Mouse (Mus musculus) forebrain, embryonic 12.5 days (tissue): ENCODE data around the gene Hdac9. TPM values are rescaled to one million over a fixed set of nuclear protein-coding genes. Genes with fewer than 3 reads are reported as not detected.

Experiments
- ATAC-seq: fragments of 200-750 bp; cut with Nextera tagmentation; 2 replicates; pipeline ENCODE4 v1.8.0; 2017; ENCODE audit warnings: moderate TSS enrichment; ENCODE audit not compliant: low FRiP score
- H3K27ac ChIP-seq: fragments of 300-500 bp; sonication (generic); 2 replicates; pipeline ENCODE4 v1.5.1; 2016; ENCODE audit warnings: mild to moderate bottlenecking
- H3K27me3 ChIP-seq: fragments of 300-500 bp; sonication (generic); 2 replicates; pipeline ENCODE4 v1.6.1; 2016; ENCODE audit warnings: mild to moderate bottlenecking
- H3K36me3 ChIP-seq: fragments of 300-500 bp; sonication (generic); replicated peaks from 2 replicates; pipeline ENCODE4 v1.6.1; 2016; ENCODE audit warnings: mild to moderate bottlenecking
- H3K4me1 ChIP-seq: fragments of 300-500 bp; sonication (generic); 2 replicates; pipeline ENCODE4 v1.6.1; 2016
- H3K4me2 ChIP-seq: fragments of 300-500 bp; sonication (generic); 2 replicates; pipeline ENCODE4 v1.6.1; 2016; ENCODE audit warnings: mild to moderate bottlenecking, moderate library complexity
- H3K4me3 ChIP-seq: fragments of 300-500 bp; sonication (generic); replicated peaks from 2 replicates; pipeline ENCODE4 v1.5.1; 2016; ENCODE audit warnings: mild to moderate bottlenecking
- H3K9ac ChIP-seq: fragments of 300-500 bp; sonication (generic); 2 replicates; pipeline ENCODE4 v1.6.1; 2016; ENCODE audit warnings: mild to moderate bottlenecking
- H3K9me3 ChIP-seq: fragments of 300-500 bp; sonication (generic); 2 replicates; pipeline ENCODE4 v1.6.1; 2016
- WGBS: fragments of 180-500 bp; shearing (Covaris S2); methylation state at CpG from one replicate; pipeline ENCODE4 v1.1.7; 2016; 5-methylcytosine and 5-hydroxymethylcytosine counted together
- polyA plus RNA-seq: library from polyadenylated mRNA; unstranded; fragments of >200 nt; fragmentation: Nextera tagmentation; extraction: Ambion mirVana; gene quantifications from 2 replicates; pipeline ENCODE4 v1.2.1, GENCODE M21; 2016

Hdac9 gene
- polyA plus RNA-seq, 1 experiment from 2014 or later = 11.5 TPM

GRCm38 (mm10) chr12:34347529-34347928, 569.4 kb downstream of the Hdac9 start:
- no peak overlapping the region for H3K27ac ChIP-seq
- no peaks in the 10 kb centered on the region for H3K27me3 ChIP-seq
- H3K4me2 ChIP-seq = no peak overlapping the region
- H3K4me1 ChIP-seq = no peaks in the 10 kb centered on the region
- no peak overlapping the region for H3K9ac ChIP-seq
- no peak for ATAC-seq
- H3K4me3 ChIP-seq = no peak overlapping the region
- no peaks in the 10 kb centered on the region for H3K9me3 ChIP-seq
- no peaks in the 10 kb centered on the region for H3K36me3 ChIP-seq
- WGBS = 68% methylated on average over 2 of the region's 2 CpGs

DNA sequence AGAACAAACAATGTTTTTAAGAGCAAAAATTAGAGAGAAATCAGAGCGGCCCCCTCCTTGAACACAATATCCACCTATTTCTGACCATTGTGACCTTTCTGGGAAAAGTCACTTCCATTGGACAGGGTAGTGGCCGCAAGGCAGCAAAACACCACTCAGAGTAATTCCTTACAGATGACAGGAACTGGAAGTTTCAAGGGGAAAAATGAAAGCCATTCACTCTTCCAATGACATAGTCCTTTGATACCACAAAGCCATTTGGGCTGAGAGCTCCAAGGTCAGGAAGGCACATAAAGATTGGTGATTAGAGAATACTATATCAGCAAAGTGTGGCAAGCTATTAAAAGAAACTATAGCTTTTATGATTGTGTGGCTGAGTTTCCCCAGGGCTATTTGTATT, 574.1 kb downstream of the Hdac9 start:
- Histone ChIP-seq H3K36me3 (no peaks in the 10 kb centered on the region), H3K4me2 (no peak overlapping the region), H3K4me1 (no peaks in the 10 kb centered on the region), H3K4me3 (no peak overlapping the region), H3K27ac (no peak overlapping the region), H3K9ac (no peak overlapping the region), H3K9me3 (no peaks in the 10 kb centered on the region), H3K27me3 (no peaks in the 10 kb centered on the region)
- WGBS = 80% methylated on average over 2 of the region's 2 CpGs
- ATAC-seq = no peak

GRCm38 (mm10) chr12:34338886-34339285, 578.0 kb downstream of the Hdac9 start:
- ATAC-seq = no peak
- Histone ChIP-seq H3K27ac (no peak overlapping the region), H3K9ac (no peak overlapping the region), H3K36me3 (no peaks in the 10 kb centered on the region), H3K4me3 (no peak overlapping the region), H3K4me1 (no peaks in the 10 kb centered on the region), H3K4me2 (no peak overlapping the region), H3K9me3 (no peaks in the 10 kb centered on the region), H3K27me3 (no peaks in the 10 kb centered on the region)
- WGBS = 88% methylated on average over 4 of the region's 4 CpGs

DNA sequence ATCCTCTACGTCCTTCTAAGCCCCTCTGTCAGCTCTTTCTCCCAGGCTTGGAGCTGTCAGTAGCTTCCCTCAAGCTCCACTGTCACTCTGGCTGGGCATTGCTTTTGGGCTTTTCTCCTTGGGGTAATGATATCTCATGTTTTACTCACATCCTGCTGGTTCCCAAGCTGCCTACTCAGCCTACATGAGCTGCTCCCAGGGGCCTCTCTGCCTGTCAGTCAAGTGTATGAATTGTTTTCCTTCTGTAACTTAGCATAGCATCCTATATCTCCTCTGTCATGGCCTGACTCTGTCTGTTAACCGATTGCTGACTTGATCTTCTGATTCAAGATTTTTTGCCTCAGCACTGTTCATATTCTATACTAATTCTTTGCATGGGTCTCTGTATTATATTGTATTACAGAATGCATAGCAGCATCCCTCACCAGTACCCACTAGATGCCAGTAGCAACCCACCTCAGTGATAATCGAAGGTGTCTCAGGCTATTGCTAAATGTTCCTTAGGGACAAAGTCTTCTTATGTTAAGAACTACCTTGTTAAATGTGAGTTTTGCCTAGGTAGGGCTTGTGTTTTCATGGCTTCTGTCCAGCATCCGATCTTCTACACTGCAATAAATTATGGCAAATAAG, 582.3 kb downstream of the Hdac9 start:
- Histone ChIP-seq H3K4me2 (no peak overlapping the region), H3K4me1 (no peaks in the 10 kb centered on the region), H3K9me3 (no peaks in the 10 kb centered on the region), H3K27me3 (no peaks in the 10 kb centered on the region), H3K36me3 (no peaks in the 10 kb centered on the region), H3K4me3 (no peak overlapping the region), H3K27ac (no peak overlapping the region), H3K9ac (no peak overlapping the region)
- 85% methylated on average over 4 of the region's 4 CpGs for WGBS
- ATAC-seq = no peak

DNA sequence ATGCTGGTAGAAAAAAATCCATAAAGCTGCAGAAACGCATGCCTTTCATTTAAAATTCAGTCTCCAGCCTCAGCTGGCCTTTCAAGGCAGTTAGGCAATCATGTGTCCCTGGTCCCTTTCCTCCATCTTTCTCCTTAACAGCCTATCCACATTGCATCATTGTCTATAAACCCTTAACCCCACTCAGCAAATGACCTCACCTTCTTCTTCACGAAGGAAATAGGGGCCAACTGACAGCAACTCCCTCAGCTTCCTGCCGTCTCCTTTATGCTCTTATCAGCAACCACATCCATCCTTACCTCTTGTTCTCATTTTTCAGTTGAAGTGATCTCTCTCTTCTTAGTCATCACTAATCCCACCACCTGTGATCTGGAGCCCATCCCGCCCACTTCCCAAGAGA, 584.0 kb downstream of the Hdac9 start:
- no peaks in the 10 kb centered on the region for H3K4me1 ChIP-seq
- H3K27me3 ChIP-seq = no peaks in the 10 kb centered on the region
- no peak overlapping the region for H3K4me2 ChIP-seq
- no peak overlapping the region for H3K27ac ChIP-seq
- 67% methylated on average over 4 of the region's 4 CpGs for WGBS
- no peak overlapping the region for H3K4me3 ChIP-seq
- H3K9me3 ChIP-seq = no peaks in the 10 kb centered on the region
- no peak for ATAC-seq
- no peaks in the 10 kb centered on the region for H3K36me3 ChIP-seq
- H3K9ac ChIP-seq = no peak overlapping the region

- Histone ChIP-seq H3K4me2 (no peak overlapping the region), H3K27me3 (no peaks in the 10 kb centered on the region), H3K4me3 (no peak overlapping the region), H3K27ac (no peak overlapping the region), H3K9me3 (no peaks in the 10 kb centered on the region), H3K9ac (no peak overlapping the region), H3K4me1 (no peaks in the 10 kb centered on the region), H3K36me3 (no peaks in the 10 kb centered on the region)
- WGBS = 93% methylated on average over 1 of the region's 1 CpGs
- ATAC-seq = no peak
Observed at GRCm38 (mm10) chr12:34327111-34327510, 589.8 kb downstream of the Hdac9 start.

DNA sequence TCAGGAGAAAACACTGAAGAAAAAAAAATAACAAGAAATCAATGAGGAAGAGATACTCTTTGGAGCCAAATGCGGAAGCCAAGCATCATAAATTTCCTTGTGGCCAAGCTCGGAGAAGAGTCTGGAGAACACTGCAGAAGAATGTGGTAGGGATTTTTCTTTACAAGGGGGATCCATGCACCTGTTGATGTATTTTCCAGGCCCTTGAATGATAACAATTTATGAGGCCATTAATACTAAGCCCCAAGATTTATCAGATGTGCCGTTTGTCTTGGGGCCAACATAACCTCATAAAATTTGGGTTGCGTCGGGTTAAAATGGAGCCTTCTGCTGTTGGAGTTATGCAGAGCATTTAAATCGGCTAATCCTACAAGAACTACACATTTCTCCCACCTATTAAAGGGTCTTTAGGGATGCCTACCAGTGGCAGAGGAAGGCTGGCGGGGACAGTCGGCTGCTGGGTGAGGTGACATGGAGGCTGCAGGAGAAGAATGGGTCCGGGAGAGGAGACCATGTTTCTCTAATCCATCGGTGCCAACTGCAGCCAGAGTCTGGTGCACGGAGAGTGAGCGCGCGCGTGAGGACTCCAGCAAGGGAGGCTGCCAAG, 604.7 kb downstream of the Hdac9 start:
- Histone ChIP-seq H3K4me1 (no peaks in the 10 kb centered on the region), H3K9ac (no peak overlapping the region), H3K4me2 (no peak overlapping the region), H3K9me3 (no peaks in the 10 kb centered on the region), H3K27me3 (no peaks in the 10 kb centered on the region), H3K36me3 (no peaks in the 10 kb centered on the region), H3K27ac (no peak overlapping the region), H3K4me3 (no peak overlapping the region)
- ATAC-seq = no peak
- 85% methylated on average over 15 of the region's 15 CpGs for WGBS

GRCm38 (mm10) chr12:34305453-34305852, 611.4 kb downstream of the Hdac9 start:
- no peaks in the 10 kb centered on the region for H3K36me3 ChIP-seq
- no peak overlapping the region for H3K9ac ChIP-seq
- H3K4me3 ChIP-seq = no peak overlapping the region
- H3K4me1 ChIP-seq = no peaks in the 10 kb centered on the region
- WGBS = 45% methylated on average over 3 of the region's 3 CpGs
- ATAC-seq = no peak
- H3K9me3 ChIP-seq = no peaks in the 10 kb centered on the region
- H3K27me3 ChIP-seq = no peaks in the 10 kb centered on the region
- no peak overlapping the region for H3K4me2 ChIP-seq
- no peak overlapping the region for H3K27ac ChIP-seq

DNA sequence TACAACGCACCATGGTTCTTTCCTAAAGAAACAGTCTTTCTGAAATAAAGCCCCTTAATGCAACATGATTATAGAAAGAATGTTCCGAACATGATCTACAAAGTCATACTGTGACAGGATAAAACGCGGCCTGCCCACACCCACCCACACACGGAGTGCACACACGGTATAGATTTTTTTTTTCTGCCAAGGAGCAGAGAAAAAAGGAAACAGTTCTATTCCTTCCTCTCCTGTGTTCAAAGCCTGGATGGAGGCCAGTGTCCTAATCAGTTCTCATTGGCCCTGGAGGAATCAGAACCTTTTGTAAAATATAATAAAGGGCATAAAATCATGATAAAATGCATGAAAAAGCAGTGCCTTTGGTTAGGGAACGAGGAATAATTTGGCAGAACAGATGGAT, 624.5 kb downstream of the Hdac9 start:
- no peak overlapping the region for H3K9ac ChIP-seq
- 81% methylated on average over 7 of the region's 7 CpGs for WGBS
- no peaks in the 10 kb centered on the region for H3K27me3 ChIP-seq
- H3K36me3 ChIP-seq = no peaks in the 10 kb centered on the region
- no peak overlapping the region for H3K4me3 ChIP-seq
- no peaks in the 10 kb centered on the region for H3K9me3 ChIP-seq
- H3K27ac ChIP-seq = no peak overlapping the region
- H3K4me1 ChIP-seq = no peaks in the 10 kb centered on the region
- no peak for ATAC-seq
- H3K4me2 ChIP-seq = no peak overlapping the region

- ATAC-seq = no peak
- Histone ChIP-seq H3K36me3 (no peaks in the 10 kb centered on the region), H3K4me2 (no peak overlapping the region), H3K4me3 (no peak overlapping the region), H3K9me3 (no peaks in the 10 kb centered on the region), H3K27me3 (no peaks in the 10 kb centered on the region), H3K27ac (no peak overlapping the region), H3K9ac (no peak overlapping the region), H3K4me1 (no peaks in the 10 kb centered on the region)
- WGBS = 81% methylated on average over 2 of the region's 2 CpGs
Observed at GRCm38 (mm10) chr12:34287218-34287617, 629.7 kb downstream of the Hdac9 start.

DNA sequence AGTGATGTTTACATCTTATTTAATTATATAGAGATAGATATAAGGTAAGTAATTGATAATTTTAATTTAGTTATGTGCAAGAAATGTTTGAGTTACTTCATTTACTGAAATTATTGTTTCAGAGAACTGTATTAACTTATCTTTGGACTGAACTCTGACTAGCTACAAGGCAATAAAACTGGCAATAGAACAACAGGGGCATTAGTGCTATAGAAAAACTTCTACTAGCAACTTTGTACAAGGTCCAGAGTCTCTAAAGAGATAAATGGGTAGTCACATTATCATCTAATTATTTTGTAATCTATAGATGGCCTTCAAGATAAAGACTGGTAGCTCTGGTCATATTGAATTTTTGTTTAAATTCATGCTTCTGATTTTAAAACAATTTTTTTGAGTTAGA, 632.0 kb downstream of the Hdac9 start:
- no peak overlapping the region for H3K27ac ChIP-seq
- H3K36me3 ChIP-seq = no peaks in the 10 kb centered on the region
- H3K27me3 ChIP-seq = no peaks in the 10 kb centered on the region
- H3K4me1 ChIP-seq = no peaks in the 10 kb centered on the region
- no peak overlapping the region for H3K4me2 ChIP-seq
- no peaks in the 10 kb centered on the region for H3K9me3 ChIP-seq
- no peak for ATAC-seq
- H3K9ac ChIP-seq = no peak overlapping the region
- no peak overlapping the region for H3K4me3 ChIP-seq

DNA sequence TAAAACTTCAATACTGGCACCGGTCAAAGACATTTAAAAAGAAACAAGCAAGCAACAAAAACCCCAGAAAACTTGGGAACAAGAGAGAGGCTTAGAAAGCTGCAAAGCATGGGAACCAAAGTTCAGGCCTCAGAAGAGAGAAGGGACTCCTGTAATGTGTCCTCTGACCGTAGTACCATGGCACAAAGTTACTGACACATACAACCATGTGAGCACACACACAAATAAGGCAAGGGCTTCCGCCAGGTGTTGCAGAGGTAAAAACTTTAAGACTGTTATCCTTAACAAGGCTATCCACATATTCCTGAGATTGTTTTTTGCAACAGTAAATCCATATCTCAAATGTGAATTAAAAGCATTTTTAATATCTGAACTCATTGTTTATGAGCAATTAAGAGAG, 632.5 kb downstream of the Hdac9 start:
- no peaks in the 10 kb centered on the region for H3K4me1 ChIP-seq
- no peak overlapping the region for H3K9ac ChIP-seq
- no peaks in the 10 kb centered on the region for H3K36me3 ChIP-seq
- H3K4me3 ChIP-seq = no peak overlapping the region
- H3K4me2 ChIP-seq = no peak overlapping the region
- WGBS = 89% methylated on average over 3 of the region's 3 CpGs
- no peaks in the 10 kb centered on the region for H3K27me3 ChIP-seq
- H3K27ac ChIP-seq = no peak overlapping the region
- ATAC-seq = no peak
- no peaks in the 10 kb centered on the region for H3K9me3 ChIP-seq

GRCm38 (mm10) chr12:34278822-34279221, 638.1 kb downstream of the Hdac9 start:
- no peaks in the 10 kb centered on the region for H3K36me3 ChIP-seq
- H3K27me3 ChIP-seq = no peaks in the 10 kb centered on the region
- H3K4me1 ChIP-seq = no peaks in the 10 kb centered on the region
- H3K4me2 ChIP-seq = no peak overlapping the region
- no peak for ATAC-seq
- H3K27ac ChIP-seq = no peak overlapping the region
- no peaks in the 10 kb centered on the region for H3K9me3 ChIP-seq
- WGBS = 83% methylated on average over 12 of the region's 12 CpGs
- H3K4me3 ChIP-seq = no peak overlapping the region
- H3K9ac ChIP-seq = no peak overlapping the region
